Mouse (Mus musculus): ENCODE data around the gene Uba2.

DNA sequence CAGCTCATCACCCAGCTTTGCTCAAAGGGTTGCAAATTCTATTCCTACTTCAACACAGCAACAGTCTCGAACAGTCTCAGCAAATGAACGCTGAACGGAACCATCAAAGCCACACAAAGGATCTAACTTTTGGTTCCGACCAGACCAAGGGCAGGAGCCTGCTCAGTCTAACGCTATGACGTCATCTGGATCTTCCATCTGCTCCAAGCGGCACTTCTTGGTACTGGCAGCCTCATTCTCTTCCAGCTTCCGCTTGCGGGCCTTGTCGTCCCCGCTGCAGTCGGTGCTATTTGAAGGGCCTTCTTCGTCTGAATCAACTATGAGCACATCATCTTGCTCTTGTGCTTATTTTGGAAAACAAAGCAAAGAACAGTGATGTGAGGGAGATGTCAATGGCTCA, 28.3 kb downstream of the Uba2 start:
- TF ChIP-seq POLR2A (IDR thresholded peaks at IDR 0.05; ENCODE audit: insufficient read depth, low read depth, low read length) (no peak), CTCF (IDR thresholded peaks at IDR 0.05) (no peak)
